Mouse (Mus musculus) frontal cortex, postnatal 14 days (tissue): ENCODE results near the gene Ascl1.

ENCODE experiments used
- DNase-seq, 2 experiments: peaks; one replicate each; pipeline ENCODE4 v3.0.0; 2022; ENCODE audit warnings: low spot score in 2 of 2

Gene Ascl1

DNA sequence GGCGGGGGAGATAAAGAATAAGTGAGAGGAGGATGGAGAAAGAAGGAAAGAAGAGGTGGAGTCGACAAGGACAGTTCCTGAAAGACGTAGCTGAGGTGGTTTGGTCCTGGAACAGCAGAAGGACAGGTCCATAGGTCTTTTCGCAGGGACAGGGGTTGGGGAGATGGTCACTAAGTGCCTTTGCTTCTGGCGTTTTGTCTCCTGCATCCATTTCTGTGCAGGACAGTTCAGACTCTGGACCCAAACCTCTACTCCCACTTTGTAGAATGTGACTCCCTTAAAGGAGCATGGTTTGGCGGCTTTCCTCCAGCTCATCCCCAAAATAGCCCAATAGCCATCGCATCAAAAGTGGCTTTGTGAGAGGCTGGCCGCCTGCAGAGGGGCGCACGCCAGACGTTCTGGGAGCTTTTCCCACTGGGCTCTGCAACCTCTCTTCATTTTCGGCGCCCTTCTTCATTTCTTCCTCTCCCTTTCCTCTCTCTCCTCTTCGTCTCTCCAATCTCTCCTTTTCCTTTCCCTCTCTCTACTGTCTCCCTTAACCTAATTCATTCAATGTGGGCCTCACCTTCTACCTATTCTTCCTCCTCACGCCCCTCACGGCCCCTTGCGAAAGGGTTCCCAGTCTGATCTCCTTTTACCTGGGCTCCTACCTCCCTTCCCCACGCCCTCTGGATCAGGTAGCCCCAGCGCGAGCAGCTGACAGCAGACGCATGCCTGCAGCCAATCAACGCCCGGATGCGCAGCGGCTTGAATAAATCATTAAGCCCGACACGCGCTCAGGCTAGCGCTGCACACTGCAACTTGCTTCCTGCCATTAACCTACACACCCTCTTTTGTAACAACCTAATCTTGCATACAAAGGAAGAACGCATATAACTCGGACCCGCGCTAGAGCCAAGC, 7.5 kb downstream of the Ascl1 start:
- peak in 1 of 2 experiments; percentile 25 for DNase-seq

DNA sequence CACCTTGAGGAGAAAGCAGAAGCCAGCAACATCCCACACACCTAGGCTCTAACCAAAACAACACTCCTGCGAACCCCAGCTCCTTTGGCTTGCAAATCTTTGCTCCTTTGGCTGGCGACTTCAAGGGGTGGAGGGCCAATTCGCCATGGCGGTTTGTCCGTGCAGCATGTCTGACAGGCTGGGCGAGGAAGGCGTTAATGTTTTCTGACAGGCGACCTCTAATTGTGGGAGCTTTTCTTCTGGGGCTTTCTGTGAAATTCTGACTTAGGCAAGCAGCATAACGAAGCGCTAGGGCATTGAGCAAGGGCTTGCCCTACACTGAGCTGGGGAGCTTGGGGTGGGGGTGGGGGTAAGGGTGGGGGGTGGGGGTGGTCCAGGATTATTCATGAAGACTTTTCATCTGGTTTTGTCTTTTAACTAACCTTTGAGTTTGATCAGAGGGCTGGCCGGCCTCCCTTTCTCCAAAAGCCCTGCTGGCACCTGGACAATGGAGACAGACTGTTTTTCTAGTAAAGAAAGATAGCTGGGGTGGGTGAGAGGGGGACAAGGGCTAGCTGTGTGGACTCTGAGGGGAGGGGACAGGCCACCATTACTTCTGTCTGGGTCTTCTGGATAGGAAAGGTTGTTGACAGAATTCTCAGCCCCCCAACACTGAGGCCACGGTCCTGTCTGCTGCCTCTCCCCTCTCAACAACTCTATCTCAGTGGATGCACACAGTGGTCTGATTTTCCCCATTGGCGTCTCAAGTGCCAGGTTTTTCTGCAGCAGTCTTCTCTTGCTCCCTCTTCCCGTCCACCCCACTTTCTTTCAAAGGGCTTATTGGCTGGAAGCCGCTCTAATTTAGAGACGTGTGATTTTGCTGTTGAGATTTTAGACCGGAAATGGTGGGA, 8.4 kb downstream of the Ascl1 start:
- DNase-seq, result no peak

DNA sequence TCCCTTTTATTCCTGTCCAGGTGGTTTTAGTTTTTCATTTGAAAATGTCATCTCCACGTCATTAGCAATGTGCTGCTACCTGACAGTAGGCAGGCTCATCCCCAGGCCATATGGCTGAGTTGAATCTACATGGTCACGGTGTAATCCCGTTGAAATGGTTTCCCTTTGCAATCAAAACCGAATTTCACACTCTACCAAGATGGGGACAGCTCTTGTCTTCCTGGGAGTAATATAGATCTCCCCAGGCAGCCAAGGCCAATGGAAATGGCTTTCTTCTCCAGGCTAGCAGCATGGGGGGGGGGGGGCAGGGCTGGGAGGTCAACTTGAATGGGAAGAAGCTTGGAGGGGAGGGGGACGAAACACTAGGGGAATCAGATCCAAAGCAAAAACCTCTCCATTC, 15.6 kb downstream of the Ascl1 start:
- no peak for DNase-seq

DNA sequence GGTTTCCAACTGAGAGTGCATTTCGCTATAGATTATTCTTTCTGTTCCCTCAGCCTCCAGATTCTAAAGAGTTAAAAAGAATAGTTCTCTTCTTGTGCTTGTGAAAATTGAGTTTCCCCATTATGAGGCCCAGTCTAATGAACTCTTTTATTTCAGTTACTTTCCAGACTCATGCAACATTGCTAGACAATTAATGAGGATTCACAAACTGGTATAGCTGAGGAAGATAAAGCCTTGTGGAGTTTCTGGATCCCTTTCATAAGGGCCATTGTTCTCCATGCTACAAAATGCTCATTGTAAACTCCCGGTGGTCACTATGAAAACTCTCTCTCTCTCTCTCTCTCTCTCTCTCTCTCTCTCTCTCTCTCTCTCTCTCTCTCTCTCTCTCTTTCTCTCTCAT, 18.5 kb downstream of the Ascl1 start:
- DNase-seq, result no peak

DNA sequence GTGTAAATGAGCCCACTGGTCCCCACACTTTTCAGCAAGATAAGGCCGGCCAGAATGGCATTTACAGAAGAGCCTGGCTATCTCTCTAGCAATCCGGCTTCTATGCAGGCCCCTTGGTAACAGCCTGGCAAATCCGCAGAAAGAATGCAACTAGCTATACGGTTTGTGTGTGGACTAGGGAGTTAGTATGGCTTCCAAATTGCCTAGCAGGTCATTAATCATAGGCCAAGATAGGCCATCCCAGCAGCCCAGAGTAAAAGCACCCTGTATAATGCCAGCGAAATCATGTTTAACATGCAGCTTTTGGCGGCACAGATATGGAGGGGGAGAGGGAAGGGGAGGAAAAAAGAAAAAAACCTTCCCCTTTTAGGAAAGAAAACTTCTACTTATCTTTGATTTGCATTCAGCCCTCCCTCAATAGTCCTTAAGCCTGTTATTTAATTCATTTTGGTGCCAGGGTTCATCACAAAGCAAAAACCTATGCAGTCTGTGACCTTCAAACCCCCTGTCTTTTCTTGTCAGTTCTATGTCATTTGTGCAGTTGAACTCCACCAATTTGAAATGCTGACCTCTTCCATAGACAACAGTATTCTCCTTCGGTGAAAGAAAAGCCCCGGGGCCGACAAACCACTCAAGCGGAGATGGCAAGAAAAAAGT, 19.9 kb downstream of the Ascl1 start:
- no peak for DNase-seq

DNA sequence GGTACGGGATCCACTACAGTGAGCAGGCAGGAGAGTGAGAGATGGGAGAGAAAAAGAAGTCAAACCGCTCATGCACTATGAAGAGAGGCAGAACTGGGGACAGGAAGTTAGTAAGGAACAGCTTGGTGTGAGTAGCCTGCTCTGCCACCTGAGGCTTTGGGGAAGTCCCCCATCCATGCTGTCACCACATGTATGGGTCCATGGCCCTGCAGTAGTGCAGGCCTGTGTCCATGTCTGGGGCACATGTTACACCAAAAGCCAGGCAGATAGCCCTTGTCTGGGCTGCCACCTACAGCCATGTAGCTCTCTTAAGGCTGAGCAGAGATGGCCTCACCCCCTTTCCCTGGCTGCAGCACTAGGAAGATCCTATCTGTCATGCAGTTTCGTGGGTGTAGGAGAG, 42.7 kb downstream of the Ascl1 start:
- DNase-seq, result no peak

DNA sequence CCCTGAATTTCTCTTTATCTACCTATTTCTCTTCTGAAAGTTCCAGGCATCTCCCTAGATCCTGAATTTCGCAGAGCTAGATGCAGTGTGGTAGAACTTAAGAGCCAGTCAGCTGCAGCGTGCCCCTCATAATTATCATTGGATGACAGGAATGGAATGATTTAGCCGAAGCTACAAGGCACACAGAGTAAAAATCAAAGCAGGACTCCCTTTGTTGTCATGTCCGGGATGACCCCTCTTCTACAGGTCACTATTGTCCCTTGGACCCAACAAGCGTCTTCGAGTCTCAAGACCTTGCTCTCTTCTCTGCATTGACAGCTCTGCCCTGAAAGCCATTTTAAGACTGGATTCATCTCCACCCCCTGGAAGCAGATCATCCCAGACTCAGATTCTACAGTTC, 44.1 kb downstream of the Ascl1 start:
- no peak for DNase-seq

DNA sequence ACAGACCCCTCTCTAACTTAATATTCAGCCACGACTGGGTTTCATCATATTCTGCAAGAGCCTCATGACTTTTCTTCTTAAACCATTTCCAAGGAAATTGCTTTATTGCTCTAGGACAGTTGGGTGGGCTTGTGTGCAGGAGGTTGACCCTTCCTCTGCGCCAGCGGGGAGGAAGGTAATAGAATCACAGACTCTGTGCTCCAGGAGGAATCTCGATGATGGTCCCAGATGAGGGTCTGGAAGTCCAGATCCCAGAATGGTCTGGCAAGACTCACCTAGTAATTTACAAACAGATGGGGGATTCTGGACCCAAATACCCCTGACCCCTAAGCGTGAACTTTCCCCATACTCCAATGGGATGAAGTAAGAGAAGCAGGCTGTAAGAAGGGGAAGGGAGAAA, 45.2 kb downstream of the Ascl1 start:
- DNase-seq, result no peak

DNA sequence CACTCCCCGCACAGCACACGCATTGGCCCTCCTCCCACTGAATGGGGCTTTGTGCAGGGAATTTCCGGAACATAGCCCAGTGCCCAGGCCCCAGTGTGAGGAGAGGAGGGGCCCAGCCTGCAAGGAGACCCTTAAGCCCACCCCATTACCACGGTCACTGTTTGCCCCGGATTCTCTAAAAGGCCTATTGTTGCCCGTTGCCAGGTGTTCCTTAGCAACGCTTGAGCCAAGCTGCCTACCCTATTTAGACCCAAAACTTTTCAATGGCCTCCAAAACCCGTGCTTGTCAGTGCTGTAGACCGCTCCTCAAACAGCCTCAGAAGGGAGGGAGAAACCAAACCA, 45.7 kb downstream of the Ascl1 start:
- DNase-seq, result peak; percentile 25 to 59

DNA sequence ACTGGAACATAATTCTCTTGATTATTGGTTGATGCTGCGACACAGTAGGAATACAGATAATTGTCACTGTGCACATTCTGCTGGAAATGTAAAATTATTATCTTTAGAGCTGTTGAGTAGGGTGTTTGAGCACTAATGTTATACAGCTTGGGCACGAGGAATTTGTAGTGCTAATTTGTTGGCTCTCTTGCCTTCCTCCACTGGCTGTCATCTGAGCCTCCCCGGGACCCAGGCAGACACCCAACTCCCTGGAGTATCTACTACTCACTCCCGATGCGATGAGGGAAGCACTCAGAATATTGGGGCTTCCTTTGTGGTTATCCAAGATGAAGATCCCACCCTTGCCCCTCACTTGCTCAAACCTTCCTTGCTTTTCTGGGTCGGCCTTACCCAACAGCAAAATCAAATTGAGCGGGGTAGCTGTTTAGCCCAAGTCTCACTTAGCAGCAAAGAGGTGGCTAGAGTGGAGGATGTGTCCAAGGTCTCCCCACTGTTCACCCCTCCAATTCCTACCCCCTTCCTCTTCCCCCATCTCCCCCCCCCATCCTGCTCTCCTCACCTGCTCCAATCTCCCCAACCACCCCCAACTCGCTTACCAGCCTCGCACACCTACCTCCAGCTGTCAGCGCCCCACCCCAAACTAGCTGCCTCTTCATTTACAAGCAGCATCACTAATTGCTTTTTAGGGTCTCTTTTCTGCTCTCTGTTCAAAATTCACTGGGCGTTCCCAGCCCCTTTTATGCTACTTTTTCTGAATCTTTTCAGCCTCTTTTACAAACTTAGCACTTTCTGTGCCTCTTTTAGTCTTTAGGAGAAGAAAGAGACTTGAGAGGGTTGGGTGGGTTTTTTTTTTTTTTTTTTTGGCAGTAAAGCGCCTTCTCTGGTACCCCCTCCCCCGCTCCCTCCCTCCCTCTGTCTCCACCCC, 46.4 kb downstream of the Ascl1 start:
- DNase-seq, result no peak

DNA sequence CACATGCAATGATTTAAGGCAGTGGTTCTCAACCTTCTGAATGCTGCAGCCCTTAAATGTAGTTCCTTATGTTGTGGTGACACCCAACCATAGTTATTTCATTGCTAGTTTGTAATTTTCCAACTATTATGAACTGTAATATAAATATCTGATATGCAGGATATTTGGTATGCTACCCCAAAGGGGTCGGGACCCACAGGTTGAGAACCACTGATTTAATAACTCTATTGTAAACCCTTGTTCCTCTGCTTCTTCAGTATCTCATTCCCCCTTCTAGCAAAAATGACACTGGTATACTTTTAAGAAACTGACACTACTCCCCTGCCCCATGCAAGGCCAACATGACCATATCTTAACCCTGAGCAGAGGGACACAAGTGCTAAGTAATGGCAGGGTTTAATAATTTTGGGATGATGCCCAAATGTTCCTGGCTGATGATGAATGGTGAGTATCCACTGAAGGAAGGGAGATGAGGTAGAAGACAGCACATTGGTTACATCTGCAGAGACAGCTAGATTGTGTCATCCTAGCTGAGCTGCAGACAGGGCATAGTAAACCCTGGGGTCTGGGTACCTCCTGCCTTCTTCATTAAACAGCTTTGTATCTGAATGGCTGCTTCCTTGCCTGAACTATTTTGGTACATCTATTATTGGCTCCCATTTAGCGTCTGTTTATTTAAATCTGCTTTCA, 47.2 kb downstream of the Ascl1 start:
- DNase-seq, result no peak
